Mouse (Mus musculus) stomach, embryonic 16.5 days (tissue): ENCODE data around the gene Mgll. TPM values are rescaled to one million over a fixed set of nuclear protein-coding genes. Genes with fewer than 3 reads are reported as not detected.

ENCODE experiments used
- ATAC-seq: fragments of 200-750 bp; cut with Nextera tagmentation; 2 replicates; pipeline ENCODE4 v1.8.0; 2017; ENCODE audit warnings: moderate number of reproducible peaks, moderate TSS enrichment; ENCODE audit not compliant: insufficient read depth, low FRiP score
- H3K27ac ChIP-seq: fragments of 300-500 bp; sonication (generic); 2 replicates; pipeline ENCODE4 v1.5.1; 2014; ENCODE audit warnings: low read length
- H3K27me3 ChIP-seq: fragments of 300-500 bp; sonication (generic); 2 replicates; pipeline ENCODE4 v1.6.1; 2014; ENCODE audit warnings: low read length, control low read depth, mixed read lengths; ENCODE audit not compliant: control insufficient read depth, insufficient read depth
- H3K36me3 ChIP-seq: fragments of 300-500 bp; sonication (generic); 2 replicates; pipeline ENCODE4 v1.6.1; 2014; ENCODE audit warnings: low read length; ENCODE audit not compliant: control insufficient read depth, insufficient read depth
- H3K4me1 ChIP-seq: fragments of 300-500 bp; sonication (generic); 2 replicates; pipeline ENCODE4 v1.6.1; 2014; ENCODE audit warnings: low read length, control low read depth, mixed read lengths; ENCODE audit not compliant: control insufficient read depth, insufficient read depth
- H3K4me2 ChIP-seq: fragments of 300-500 bp; sonication (generic); 2 replicates; pipeline ENCODE4 v1.6.1; 2014; ENCODE audit warnings: low read depth, low read length, mixed read lengths
- H3K4me3 ChIP-seq: fragments of 300-500 bp; sonication (generic); replicated peaks from 2 replicates; pipeline ENCODE4 v1.5.1; 2014; ENCODE audit warnings: mild to moderate bottlenecking, low read length
- H3K9ac ChIP-seq: fragments of 300-500 bp; sonication (generic); 2 replicates; pipeline ENCODE4 v1.6.1; 2014; ENCODE audit warnings: low read length
- H3K9me3 ChIP-seq: fragments of 300-500 bp; sonication (generic); replicated peaks from 2 replicates; pipeline ENCODE4 v1.6.1; 2016; ENCODE audit warnings: low read length, control low read depth; ENCODE audit not compliant: control insufficient read depth
- WGBS: fragments of 180-500 bp; shearing (Covaris S2); extraction: QIAGEN DNeasy Blood & Tissue Kit; methylation state at CpG from one replicate; pipeline ENCODE4 v1.1.7; 2014; 5-methylcytosine and 5-hydroxymethylcytosine counted together
- polyA plus RNA-seq: library from polyadenylated mRNA; unstranded; fragments of >200 nt; fragmentation: Nextera tagmentation; extraction: Ambion mirVana; gene quantifications from 2 replicates; pipeline ENCODE4 v1.2.1, GENCODE M21; 2015

The Mgll gene
- polyA plus RNA-seq, 1 experiment from 2014 or later: 121 TPM

GRCm38 (mm10) chr6:88809091-88810037 lies 85.2 kb downstream of the Mgll start:
- Histone ChIP-seq H3K4me3 (no peak overlapping the region), H3K27ac (peak overlapping the region; percentile 57; the same call in 1 of the 2 replicates), H3K4me2 (no peak overlapping the region), H3K36me3 (no peaks in the 10 kb centered on the region), H3K4me1 (peaks cover 18% of the 10 kb centered on the region), H3K9me3 (no peaks in the 10 kb centered on the region), H3K27me3 (no peaks in the 10 kb centered on the region), H3K9ac (peak overlapping the region; percentile 28; the same call in 1 of the 2 replicates)
- 0 out of 2 replicates have a peak, but pooled peaks have one; percentile 32 for ATAC-seq
- WGBS: 47% methylated on average over 23 of the region's 23 CpGs

GRCm38 (mm10) chr6:88810291-88810690 lies 86.1 kb downstream of the Mgll start:
- peak overlapping the region; percentile 57; the same call in 1 of the 2 replicates for H3K27ac ChIP-seq
- peak overlapping the region; percentile 28 for H3K9ac ChIP-seq
- H3K4me2 ChIP-seq: no peak overlapping the region
- H3K27me3 ChIP-seq: no peaks in the 10 kb centered on the region
- no peak for ATAC-seq
- H3K36me3 ChIP-seq: no peaks in the 10 kb centered on the region
- no peak overlapping the region for H3K4me3 ChIP-seq
- H3K9me3 ChIP-seq: no peaks in the 10 kb centered on the region
- peaks cover 18% of the 10 kb centered on the region for H3K4me1 ChIP-seq
- WGBS: 50% methylated on average over 3 of the region's 3 CpGs

- WGBS: 30% methylated on average over 7 of the region's 7 CpGs
- H3K4me1 ChIP-seq: peaks cover 18% of the 10 kb centered on the region
- H3K9ac ChIP-seq: no peak overlapping the region
- ATAC-seq: no peak
- H3K36me3 ChIP-seq: no peaks in the 10 kb centered on the region
- H3K27ac ChIP-seq: peak overlapping the region; percentile 51
- H3K27me3 ChIP-seq: no peaks in the 10 kb centered on the region
- no peaks in the 10 kb centered on the region for H3K9me3 ChIP-seq
- H3K4me2 ChIP-seq: no peak overlapping the region
- no peak overlapping the region for H3K4me3 ChIP-seq
These were observed 87.2 kb downstream of the Mgll start for GRCm38 (mm10) chr6:88811396-88811795.

- peak overlapping the region; percentile 60 for H3K27ac ChIP-seq
These were observed 87.7 kb downstream of the Mgll start for GRCm38 (mm10) chr6:88811880-88812400.

GRCm38 (mm10) chr6:88812886-88813285 lies 88.7 kb downstream of the Mgll start:
- Histone ChIP-seq H3K4me1 (peaks cover 18% of the 10 kb centered on the region), H3K27ac (no peak overlapping the region), H3K4me2 (no peak overlapping the region), H3K9me3 (no peaks in the 10 kb centered on the region), H3K27me3 (no peaks in the 10 kb centered on the region), H3K9ac (no peak overlapping the region), H3K36me3 (no peaks in the 10 kb centered on the region), H3K4me3 (no peak overlapping the region)
- WGBS: 84% methylated on average over 3 of the region's 3 CpGs
- ATAC-seq: no peak

More at GRCm38 (mm10) chr6:88811880-88812400, 87.7 kb downstream of the Mgll start:
- WGBS: 54% methylated on average over 7 of the region's 7 CpGs
- Histone ChIP-seq H3K27me3 (no peaks in the 10 kb centered on the region), H3K4me3 (no peak overlapping the region), H3K4me2 (no peak overlapping the region), H3K4me1 (peaks cover 18% of the 10 kb centered on the region), H3K36me3 (no peaks in the 10 kb centered on the region), H3K9me3 (no peaks in the 10 kb centered on the region), H3K9ac (no peak overlapping the region)
- no peak for ATAC-seq

- 74% methylated on average over 10 of the region's 10 CpGs for WGBS
- H3K36me3 ChIP-seq: no peaks in the 10 kb centered on the region
- H3K4me3 ChIP-seq: no peak overlapping the region
These were observed 89.6 kb downstream of the Mgll start for GRCm38 (mm10) chr6:88813832-88814231.

GRCm38 (mm10) chr6:88815036-88815435 lies 90.8 kb downstream of the Mgll start:
- no peak overlapping the region for H3K27ac ChIP-seq
- no peaks in the 10 kb centered on the region for H3K36me3 ChIP-seq
- no peak overlapping the region for H3K4me2 ChIP-seq
- peaks cover 8% of the 10 kb centered on the region for H3K4me1 ChIP-seq
- no peak for ATAC-seq
- no peak overlapping the region for H3K9ac ChIP-seq
- 82% methylated on average over 3 of the region's 3 CpGs for WGBS
- H3K9me3 ChIP-seq: no peaks in the 10 kb centered on the region
- no peaks in the 10 kb centered on the region for H3K27me3 ChIP-seq
- H3K4me3 ChIP-seq: no peak overlapping the region

More at GRCm38 (mm10) chr6:88813832-88814231, 89.6 kb downstream of the Mgll start:
- no peak overlapping the region for H3K27ac ChIP-seq
- no peak overlapping the region for H3K9ac ChIP-seq
- H3K9me3 ChIP-seq: no peaks in the 10 kb centered on the region
- no peak overlapping the region for H3K4me2 ChIP-seq
- no peak for ATAC-seq
- peaks cover 18% of the 10 kb centered on the region for H3K4me1 ChIP-seq
- H3K27me3 ChIP-seq: no peaks in the 10 kb centered on the region

- WGBS: 89% methylated on average over 3 of the region's 3 CpGs
- H3K27ac ChIP-seq: no peak overlapping the region
- peaks cover 3% of the 10 kb centered on the region for H3K4me1 ChIP-seq
- H3K27me3 ChIP-seq: no peaks in the 10 kb centered on the region
- H3K4me2 ChIP-seq: no peak overlapping the region
- no peaks in the 10 kb centered on the region for H3K9me3 ChIP-seq
- no peaks in the 10 kb centered on the region for H3K36me3 ChIP-seq
- H3K4me3 ChIP-seq: no peak overlapping the region
- no peak overlapping the region for H3K9ac ChIP-seq
- no peak for ATAC-seq
These were observed 91.3 kb downstream of the Mgll start for GRCm38 (mm10) chr6:88815489-88815888.

- Histone ChIP-seq H3K27ac (no peak overlapping the region), H3K27me3 (no peaks in the 10 kb centered on the region), H3K36me3 (no peaks in the 10 kb centered on the region), H3K9ac (no peak overlapping the region), H3K9me3 (no peaks in the 10 kb centered on the region), H3K4me1 (peaks cover 9% of the 10 kb centered on the region), H3K4me2 (no peak overlapping the region), H3K4me3 (no peak overlapping the region)
- no peak for ATAC-seq
- WGBS: 76% methylated on average over 3 of the region's 3 CpGs
These were observed 92.7 kb downstream of the Mgll start for GRCm38 (mm10) chr6:88816913-88817312.
